Mouse (Mus musculus) 3T3-L1 (cell line): ENCODE data around the gene Ubxn7.

Experiments
- DNase-seq: peaks from one replicate; pipeline ENCODE4 v3.0.0-alpha.2; 2015; ENCODE audit warnings: low read depth, low spot score

Gene Ubxn7

GRCm38 (mm10) chr16:32379575-32379974, 47.5 kb downstream of the Ubxn7 start:
- DNase-seq = no peak

- no peak for DNase-seq
Measured at GRCm38 (mm10) chr16:32382901-32383300, 50.8 kb downstream of the Ubxn7 start.

DNA sequence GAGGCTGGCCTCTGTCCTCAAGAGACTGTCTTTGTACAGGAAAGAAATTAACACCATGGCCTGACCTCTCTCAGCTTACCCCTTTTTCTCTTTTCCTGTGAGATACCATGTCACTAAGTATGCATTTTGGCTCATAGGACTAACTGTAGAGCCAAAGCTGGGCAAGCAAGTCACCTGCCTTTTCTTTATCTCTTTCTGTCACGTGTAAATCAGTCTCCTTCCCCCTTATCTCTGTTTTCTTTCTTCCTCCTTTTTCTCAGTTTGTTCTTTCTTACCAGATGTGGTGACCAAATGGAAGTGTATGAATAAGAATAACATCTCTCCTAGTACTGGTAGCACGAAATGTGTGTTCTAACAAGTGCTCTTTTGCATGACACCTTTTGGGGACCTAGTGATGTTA, 52.8 kb downstream of the Ubxn7 start:
- DNase-seq = no peak

- no peak for DNase-seq
Measured at GRCm38 (mm10) chr16:32386826-32387225, 54.8 kb downstream of the Ubxn7 start.

GRCm38 (mm10) chr16:32389049-32389448, 57.0 kb downstream of the Ubxn7 start:
- no peak for DNase-seq

GRCm38 (mm10) chr16:32389841-32390240, 57.8 kb downstream of the Ubxn7 start:
- DNase-seq = no peak

DNA sequence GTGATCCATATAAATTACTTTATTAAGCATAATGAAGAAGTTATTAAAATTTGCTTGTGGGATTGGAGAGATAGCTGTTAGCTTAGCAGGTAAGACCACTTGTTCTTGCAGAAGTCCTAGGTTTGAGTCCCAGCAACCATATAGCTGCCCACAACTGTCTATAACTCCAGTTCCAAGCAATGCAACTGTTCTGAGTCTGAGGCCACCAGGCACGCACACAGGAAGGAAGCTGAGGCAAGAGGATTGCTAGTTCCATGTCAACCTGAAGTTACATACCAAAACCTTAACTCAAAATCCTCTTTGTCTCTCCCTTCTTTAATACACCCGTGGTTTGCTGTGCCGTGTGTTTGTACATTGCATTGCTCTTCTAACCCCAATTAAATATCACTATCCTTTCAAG, 58.8 kb downstream of the Ubxn7 start:
- DNase-seq = no peak

GRCm38 (mm10) chr16:32395679-32396540, 63.9 kb downstream of the Ubxn7 start:
- peak; percentile 43 for DNase-seq

DNA sequence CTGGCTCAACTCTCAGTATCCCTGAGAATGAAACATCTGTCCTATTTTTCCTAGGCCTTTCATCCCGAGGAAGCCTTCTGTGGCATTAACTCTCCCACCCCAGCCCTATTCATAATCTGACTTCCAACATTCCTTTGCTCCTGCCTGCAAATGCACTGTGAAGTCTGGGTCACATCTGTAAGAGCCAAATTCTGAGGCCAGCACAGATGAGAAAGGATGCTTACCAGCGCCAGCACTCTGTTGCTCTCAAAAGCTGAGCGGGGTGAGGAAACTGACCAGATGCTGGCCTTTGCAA, 64.4 kb downstream of the Ubxn7 start:
- peak; percentile 64 for DNase-seq

DNA sequence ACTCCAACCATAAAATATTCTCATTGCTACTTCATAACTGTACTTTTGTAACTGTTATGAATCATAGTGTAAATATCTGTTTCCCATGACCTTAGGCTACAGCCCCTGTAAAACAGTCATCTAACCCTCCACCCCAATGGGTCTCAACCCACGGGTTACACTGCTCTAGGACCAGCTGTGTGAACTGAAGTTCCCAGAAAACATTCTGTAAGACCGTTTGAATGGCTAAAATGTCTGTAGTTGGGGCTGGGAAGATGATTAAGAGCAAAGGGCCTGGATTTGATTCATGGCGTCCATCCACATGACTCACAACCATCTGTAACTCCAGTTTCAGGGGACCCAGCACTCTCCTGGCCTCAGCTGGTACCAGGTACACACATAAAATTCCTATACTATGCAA, 66.1 kb downstream of the Ubxn7 start:
- peak; percentile 82 for DNase-seq

DNA sequence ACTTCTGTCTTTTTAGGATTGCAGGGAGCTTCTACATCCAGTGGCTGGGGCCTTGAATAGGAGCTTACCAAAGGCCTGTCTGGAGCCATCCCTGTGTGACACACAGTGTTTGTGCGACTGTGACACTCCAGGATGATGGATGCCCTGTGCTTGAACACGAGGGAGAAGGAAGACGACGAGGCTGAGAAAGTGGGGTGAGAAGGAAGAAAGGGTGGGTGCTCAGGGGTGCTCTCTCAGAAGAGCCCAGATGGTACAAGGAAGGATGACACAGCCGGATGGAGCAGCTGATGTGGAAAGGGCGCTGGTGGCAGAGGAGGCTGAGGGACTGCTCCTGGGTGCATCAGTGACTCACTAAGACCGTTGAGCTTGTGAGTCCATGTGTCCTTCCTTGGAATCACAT, 68.2 kb downstream of the Ubxn7 start, which contains the start of gene Tm4sf19:
Gene Tm4sf19 (plus strand): TSS at position 240 of the 400 bp plus-strand sequence.
- no peak for DNase-seq

GRCm38 (mm10) chr16:32401335-32401965, 69.4 kb downstream of the Ubxn7 start:
- peak; percentile 64 for DNase-seq

- no peak for DNase-seq
Measured at GRCm38 (mm10) chr16:32402818-32403217, 70.8 kb downstream of the Ubxn7 start.

DNA sequence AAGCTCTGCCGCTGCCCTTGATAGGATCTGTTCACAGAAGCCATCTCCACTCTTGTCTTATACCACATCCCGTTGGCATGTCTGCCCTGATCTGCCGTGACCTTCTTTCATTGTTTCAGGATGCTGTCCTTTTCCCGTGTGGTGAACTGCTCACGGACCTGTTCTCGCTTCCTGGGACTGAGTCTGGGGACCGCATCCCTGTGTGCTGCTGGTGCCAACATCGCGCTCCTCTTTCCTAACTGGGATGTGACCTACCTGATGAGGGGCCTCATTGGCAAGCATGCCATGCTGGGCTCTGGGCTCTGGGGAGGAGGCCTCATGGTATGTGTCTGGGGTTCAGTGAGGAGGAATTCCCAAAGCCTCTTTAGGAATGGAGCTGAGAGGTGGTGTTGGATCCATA, 73.7 kb downstream of the Ubxn7 start:
- DNase-seq = no peak

DNA sequence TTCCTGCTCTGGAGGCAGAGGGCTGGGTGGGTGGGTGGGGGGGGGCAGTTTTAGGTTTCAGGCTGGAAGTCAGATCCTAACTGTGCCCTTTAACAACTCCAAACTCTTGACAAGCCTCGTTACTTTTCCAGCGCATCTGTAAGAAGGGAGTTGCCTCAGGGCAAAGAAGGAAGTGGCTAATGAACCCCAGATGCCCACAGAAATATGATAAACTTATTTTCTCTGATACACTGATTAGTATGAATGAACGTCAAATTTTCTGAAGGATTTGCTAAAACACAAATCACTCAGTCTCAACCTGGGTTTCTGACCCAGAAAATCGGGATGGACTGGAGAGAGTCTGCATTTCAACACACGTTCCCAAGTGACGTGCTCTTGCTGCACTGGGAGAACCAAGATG, 74.6 kb downstream of the Ubxn7 start:
- DNase-seq = no peak

DNA sequence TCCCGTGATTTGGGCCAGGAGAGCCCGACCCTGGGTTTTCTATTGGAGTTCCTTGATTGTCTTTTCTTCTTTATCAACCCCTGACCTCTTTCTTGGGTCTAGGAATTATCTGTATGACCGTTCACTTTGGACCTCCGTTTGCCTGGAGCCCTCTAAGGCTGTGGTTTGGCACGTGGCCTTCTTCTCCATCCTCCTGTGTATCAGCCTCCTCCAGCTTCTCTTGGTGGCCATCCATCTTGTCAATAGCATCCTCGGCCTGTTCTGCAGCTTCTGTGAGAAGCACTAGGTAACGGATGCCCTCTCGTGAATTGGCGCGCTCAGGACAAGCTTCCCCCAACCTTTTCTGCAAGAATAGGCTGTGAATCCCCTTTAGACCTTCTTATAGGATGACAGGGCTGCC, 75.7 kb downstream of the Ubxn7 start:
- peak; percentile 53 for DNase-seq

DNA sequence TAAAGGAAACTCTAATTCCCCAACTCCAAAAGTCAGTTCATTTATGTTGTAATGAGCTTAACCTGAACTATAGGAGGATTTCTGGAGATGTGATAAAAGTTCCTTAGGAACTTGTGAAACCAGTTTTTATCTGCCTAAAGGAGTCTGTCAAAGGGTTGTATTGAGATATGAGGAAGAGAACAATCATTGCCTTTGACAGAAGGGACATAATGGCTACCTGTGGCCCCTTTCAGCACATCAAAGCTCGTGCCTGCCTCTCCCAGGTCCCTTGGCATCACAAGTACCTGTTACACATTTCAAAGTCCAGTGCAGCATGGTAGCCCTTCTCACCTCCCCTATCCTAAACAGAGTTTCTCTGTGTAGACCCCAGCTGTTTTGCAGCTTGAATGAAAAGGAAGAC, 85.4 kb downstream of the Ubxn7 start:
- DNase-seq = no peak

DNA sequence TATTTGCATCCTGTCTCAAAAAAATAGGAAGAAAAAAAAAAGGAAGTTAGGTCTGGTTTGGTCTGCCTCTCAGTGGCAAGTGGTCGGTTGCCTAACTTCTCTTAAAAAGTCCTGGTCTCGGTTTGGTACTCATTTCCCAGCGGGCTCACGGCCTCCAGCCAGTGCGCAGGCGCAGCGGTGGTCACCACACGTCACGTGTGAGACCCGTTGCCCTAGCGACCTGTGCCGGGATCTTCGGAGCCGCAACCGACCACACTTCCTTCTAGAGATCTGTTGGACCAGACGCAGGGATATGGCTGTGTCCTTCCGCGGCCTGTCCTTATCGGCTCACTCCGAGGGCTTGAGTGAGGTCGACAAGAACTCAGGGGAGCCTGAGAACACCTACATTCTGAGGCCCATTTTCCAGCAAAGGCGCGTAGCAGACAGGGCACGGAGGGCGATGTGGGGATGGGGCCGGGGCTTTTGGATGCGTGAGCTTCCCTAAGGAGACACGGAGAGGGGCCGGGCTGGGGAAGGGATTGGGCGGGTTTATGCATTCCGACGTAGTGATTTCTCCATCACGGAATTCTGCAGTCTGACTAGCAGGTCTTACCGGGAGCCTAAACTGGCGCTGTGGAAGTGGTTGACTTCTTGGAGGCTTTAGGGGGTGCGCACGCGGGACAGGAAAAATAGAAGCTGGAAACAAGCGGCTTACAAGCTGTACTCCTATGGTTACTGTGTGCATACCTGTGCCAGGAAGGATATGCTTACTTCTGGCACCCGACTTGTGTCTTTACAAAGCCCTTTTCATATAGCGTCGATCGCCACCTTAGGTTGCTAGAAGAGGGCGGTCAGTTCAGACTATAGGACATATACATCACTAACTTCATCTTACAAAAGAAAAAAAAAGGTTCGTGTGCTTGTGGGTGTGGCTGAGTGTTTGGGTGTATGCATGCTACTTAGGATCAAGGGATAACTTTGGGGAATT, 87.7 kb downstream of the Ubxn7 start, which contains the start of gene Tctex1d2:
Gene Tctex1d2 (plus strand): TSS at position 186 of the 967 bp plus-strand sequence.
- DNase-seq = peak; percentile 99

GRCm38 (mm10) chr16:32427506-32427905, 95.4 kb downstream of the Ubxn7 start:
- DNase-seq = no peak

- DNase-seq = peak; percentile 97
Measured at GRCm38 (mm10) chr16:32430474-32431046, 98.5 kb downstream of the Ubxn7 start, which contains the start of gene Pcyt1a. Gene Pcyt1a, plus strand, starts transcription at chr16:32430921.

GRCm38 (mm10) chr16:32431047-32431591, 99.1 kb downstream of the Ubxn7 start:
- no peak for DNase-seq
